Mouse (Mus musculus) C2C12 (cell line): ENCODE measurements around the gene Morn3.

ENCODE experiments used
- CEBPB ChIP-seq: IDR thresholded peaks from one replicate; pipeline ENCODE4 v1.6.1; 2011; ENCODE audit warnings: low read depth, mild to moderate bottlenecking, control low read depth, moderate library complexity
- CTCF ChIP-seq: IDR thresholded peaks from one replicate; pipeline ENCODE4 v1.5.1; 2011; ENCODE audit not compliant: control insufficient read depth, insufficient read depth, insufficient read length
- FOSL1 ChIP-seq: IDR thresholded peaks from one replicate; pipeline ENCODE4 v1.8.0; 2011; ENCODE audit warnings: mild to moderate bottlenecking, low read length; ENCODE audit not compliant: poor library complexity, insufficient read depth, severe bottlenecking
- MAX ChIP-seq: IDR thresholded peaks from one replicate; pipeline ENCODE4 v1.6.1; 2011; ENCODE audit warnings: mild to moderate bottlenecking, control low read depth
- MYOD1 ChIP-seq: IDR thresholded peaks from one replicate; pipeline ENCODE4 v1.6.1; 2011; ENCODE audit warnings: low read depth; ENCODE audit not compliant: control insufficient read depth, insufficient read length
- MYOG ChIP-seq: IDR thresholded peaks from one replicate; pipeline ENCODE4 v1.6.1; 2011; ENCODE audit not compliant: control insufficient read depth, insufficient read length; ENCODE audit errors: extremely low read depth
- USF1 ChIP-seq: IDR thresholded peaks from one replicate; pipeline ENCODE4 v1.6.1; 2011; ENCODE audit warnings: low read depth, mild to moderate bottlenecking, control low read depth, moderate library complexity

GRCm38 (mm10) chr5:123000901-123001300 lies 45.9 kb downstream of the Morn3 start:
- TF ChIP-seq CTCF (no peak), USF1 (no peak), MYOD1 (no peak), CEBPB (no peak), MAX (no peak), MYOG (no peak), FOSL1 (no peak)
